Mouse (Mus musculus) CD8-positive naive resting alpha-beta T cell, adult 57 days (primary cell): Measurements from ENCODE around the gene C4b. TPM values are rescaled to one million over a fixed set of nuclear protein-coding genes. Genes with fewer than 3 reads are reported as not detected.

ENCODE experiments used
- total RNA-seq: library from RNA; stranded (reverse); gene quantifications from one replicate; pipeline ENCODE4 v1.2.4, GENCODE M21; 2023

Gene C4b
- 1.3 TPM for total RNA-seq

GRCm38 (mm10) chr17:34743719-34744118 lies at the start of gene C4b:
Gene C4b, minus strand, starts transcription at chr17:34743882.

Other genes with a start within 250 kb of the C4b start
- gene Btnl6, start 226.5 kb downstream of the C4b start, total RNA-seq: not detected
- 0.67 TPM for gene Notch4, start 179.6 kb downstream of the C4b start, total RNA-seq
- 188 TPM for gene Gpsm3, start 154.1 kb downstream of the C4b start, total RNA-seq
- 45.2 TPM for gene Pbx2, start 152.6 kb downstream of the C4b start, total RNA-seq
- 4.8 TPM for gene Ager, start 146.0 kb downstream of the C4b start, total RNA-seq
- gene Rnf5, start 140.2 kb downstream of the C4b start, total RNA-seq: 29.0 TPM
- gene Agpat1, start 139.6 kb downstream of the C4b start, total RNA-seq: 54.0 TPM
- gene Egfl8, start 127.9 kb downstream of the C4b start, total RNA-seq: 4.3 TPM
- gene Ppt2, start 115.4 kb downstream of the C4b start, total RNA-seq: 22.5 TPM
- 15.2 TPM for gene Prrt1, start 114.3 kb downstream of the C4b start, total RNA-seq
- 3.1 TPM for gene Fkbpl, start 99.1 kb downstream of the C4b start, total RNA-seq
- 47.8 TPM for gene Atf6b, start 96.7 kb downstream of the C4b start, total RNA-seq
- gene Tnxb, start 73.3 kb downstream of the C4b start, total RNA-seq: 0.09 TPM
- not detected for gene Cyp21a1, start 60.7 kb upstream of the C4b start, total RNA-seq
- 62.5 TPM for gene Stk19, start 93.1 kb upstream of the C4b start, total RNA-seq
- gene Dxo, start 93.1 kb upstream of the C4b start, total RNA-seq: 76.5 TPM
- 106 TPM for gene Skiv2l, start 106.3 kb upstream of the C4b start, total RNA-seq
- 31.0 TPM for gene Nelfe, start 106.5 kb upstream of the C4b start, total RNA-seq
- gene Cfb, start 118.6 kb upstream of the C4b start, total RNA-seq: 0.61 TPM
- gene Zbtb12, start 135.6 kb upstream of the C4b start, total RNA-seq: 5.4 TPM
- not detected for gene Gm20547, start 138.2 kb upstream of the C4b start, total RNA-seq
- 1.9 TPM for gene C2, start 154.4 kb upstream of the C4b start, total RNA-seq
- gene Ehmt2, start 154.6 kb upstream of the C4b start, total RNA-seq: 120 TPM
- gene Slc44a4, start 170.6 kb upstream of the C4b start, total RNA-seq: not detected
- gene Neu1, start 187.4 kb upstream of the C4b start, total RNA-seq: 55.1 TPM
- 83.6 TPM for gene Hspa1b, start 215.4 kb upstream of the C4b start, total RNA-seq
- not detected for gene Gm20481, start 226.0 kb upstream of the C4b start, total RNA-seq
- 42.1 TPM for gene Hspa1a, start 228.3 kb upstream of the C4b start, total RNA-seq
- gene Hspa1l, start 228.8 kb upstream of the C4b start, total RNA-seq: not detected
- gene Lsm2, start 238.0 kb upstream of the C4b start, total RNA-seq: 27.1 TPM